Mouse (Mus musculus): ENCODE results near the gene Il17rd.

The Il17rd gene

GRCm38 (mm10) chr14:27094247-27094646 is 55.5 kb downstream of the Il17rd start:
- no peak for DNase-seq (ENCODE audit: low read depth)

GRCm38 (mm10) chr14:27096133-27096532 is 57.4 kb downstream of the Il17rd start:
- DNase-seq (ENCODE audit: low read depth): no peak

- peak; percentile 72 for DNase-seq (ENCODE audit: low read depth)
These were observed 58.0 kb downstream of the Il17rd start for GRCm38 (mm10) chr14:27096779-27097178.

GRCm38 (mm10) chr14:27101735-27102134 is 63.0 kb downstream of the Il17rd start:
- DNase-seq (ENCODE audit: low read depth): no peak

- DNase-seq (ENCODE audit: low read depth): no peak
These were observed 64.0 kb downstream of the Il17rd start for GRCm38 (mm10) chr14:27102720-27103119.

- DNase-seq (ENCODE audit: low read depth): no peak
These were observed 67.2 kb downstream of the Il17rd start for GRCm38 (mm10) chr14:27105731-27106457.

GRCm38 (mm10) chr14:27108748-27109504 is 70.2 kb downstream of the Il17rd start:
- DNase-seq (ENCODE audit: low read depth): no peak

GRCm38 (mm10) chr14:27114362-27115274 is 75.9 kb downstream of the Il17rd start, which contains the start of gene Arhgef3:
Gene Arhgef3, plus strand, starts transcription at chr14:27114899.
- peak; percentile 29 for DNase-seq (ENCODE audit: low read depth)

- DNase-seq (ENCODE audit: low read depth): no peak
These were observed 76.5 kb downstream of the Il17rd start for GRCm38 (mm10) chr14:27115275-27115660.

GRCm38 (mm10) chr14:27115991-27116390 is 77.2 kb downstream of the Il17rd start:
- no peak for DNase-seq (ENCODE audit: low read depth)

- no peak for DNase-seq (ENCODE audit: low read depth)
These were observed 77.9 kb downstream of the Il17rd start for GRCm38 (mm10) chr14:27116577-27117165.

- DNase-seq (ENCODE audit: low read depth): no peak
These were observed 79.8 kb downstream of the Il17rd start for GRCm38 (mm10) chr14:27118546-27118945.

GRCm38 (mm10) chr14:27122646-27123045 is 83.9 kb downstream of the Il17rd start:
- no peak for DNase-seq (ENCODE audit: low read depth)

- peak; percentile 34 for DNase-seq (ENCODE audit: low read depth)
These were observed 84.8 kb downstream of the Il17rd start for GRCm38 (mm10) chr14:27123543-27123942.

- DNase-seq (ENCODE audit: low read depth): no peak
These were observed 91.3 kb downstream of the Il17rd start for GRCm38 (mm10) chr14:27130031-27130430.

GRCm38 (mm10) chr14:27130676-27131075 is 91.9 kb downstream of the Il17rd start:
- no peak for DNase-seq (ENCODE audit: low read depth)

GRCm38 (mm10) chr14:27131521-27131920 is 92.8 kb downstream of the Il17rd start:
- no peak for DNase-seq (ENCODE audit: low read depth)

GRCm38 (mm10) chr14:27138891-27139290 is 100.2 kb downstream of the Il17rd start:
- DNase-seq (ENCODE audit: low read depth): no peak

GRCm38 (mm10) chr14:27139968-27140367 is 101.2 kb downstream of the Il17rd start:
- DNase-seq (ENCODE audit: low read depth): no peak

- no peak for DNase-seq (ENCODE audit: low read depth)
These were observed 102.7 kb downstream of the Il17rd start for GRCm38 (mm10) chr14:27141486-27141885.

GRCm38 (mm10) chr14:27142680-27143079 is 103.9 kb downstream of the Il17rd start:
- no peak for DNase-seq (ENCODE audit: low read depth)
